Mouse (Mus musculus): ENCODE data around the gene Zdhhc12. TPM values are rescaled to one million over a fixed set of nuclear protein-coding genes. Genes with fewer than 3 reads are reported as not detected.

The Zdhhc12 gene
- polyA plus RNA-seq, 1 experiment from 2014 or later = 30.0 TPM

DNA sequence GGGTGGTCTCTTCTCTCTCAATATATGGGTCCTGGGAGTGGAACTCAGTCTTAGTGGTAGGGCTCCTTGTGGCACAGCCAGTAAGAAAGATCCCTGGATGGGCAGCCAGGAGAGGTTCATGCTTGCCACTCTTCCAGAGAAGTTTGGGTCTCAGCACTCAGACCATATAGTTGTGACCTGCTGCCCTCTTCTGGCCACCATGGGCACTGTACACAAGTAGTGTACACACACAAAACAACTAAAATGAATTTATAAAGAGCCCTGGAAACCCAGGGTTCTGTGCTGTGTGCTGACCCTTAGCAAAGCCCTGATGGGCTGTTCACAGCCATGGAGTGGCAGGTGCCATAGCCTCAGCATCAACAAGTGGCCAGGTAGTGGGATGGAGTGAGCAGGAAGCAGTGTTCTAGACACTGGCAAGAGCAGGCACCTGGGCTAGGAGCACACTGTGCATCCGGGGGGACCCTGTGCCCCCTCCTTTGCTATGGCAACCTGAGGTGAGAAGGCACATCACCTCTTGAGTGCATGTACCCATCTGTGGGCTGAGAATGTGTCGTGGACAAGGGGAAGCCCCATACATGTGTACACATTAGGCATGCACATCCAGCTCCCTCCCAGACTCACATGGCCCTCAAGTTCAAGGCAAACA is 2.6 kb upstream of the Zdhhc12 start:
- WGBS = 90% methylated on average over 2 of the region's 2 CpGs
- no peaks in the 10 kb centered on the region for H3K9me3 ChIP-seq (replicated peaks)
- peaks cover 51% of the 10 kb centered on the region for H3K36me3 ChIP-seq
- no peak overlapping the region for H3K4me3 ChIP-seq (replicated peaks)
- H3K4me1 ChIP-seq = peaks cover 26% of the 10 kb centered on the region
- H3K9ac ChIP-seq = no peak overlapping the region
- no peak; the same call in 1 of the 2 replicates for ATAC-seq (ENCODE audit: insufficient number of reproducible peaks, low FRiP score, low TSS enrichment, low read depth)
- no peak overlapping the region for H3K27ac ChIP-seq (replicated peaks)
- H3K27me3 ChIP-seq = no peaks in the 10 kb centered on the region
- H3K4me2 ChIP-seq (replicated peaks) = no peak overlapping the region

- peak overlapping the region; percentile 79 for H3K4me2 ChIP-seq (replicated peaks)
- H3K9ac ChIP-seq = peak overlapping the region; percentile 51
- peak overlapping the region; percentile 81 for H3K27ac ChIP-seq (replicated peaks)
- ATAC-seq (ENCODE audit: insufficient number of reproducible peaks, low FRiP score, low TSS enrichment, low read depth) = no peak
- H3K36me3 ChIP-seq = peaks cover 45% of the 10 kb centered on the region
- H3K4me3 ChIP-seq (replicated peaks) = peak overlapping the region; percentile 72
- 2% methylated on average over 13 of the region's 13 CpGs for WGBS
- no peaks in the 10 kb centered on the region for H3K9me3 ChIP-seq (replicated peaks)
- H3K27me3 ChIP-seq = no peaks in the 10 kb centered on the region
- H3K4me1 ChIP-seq = peaks cover 26% of the 10 kb centered on the region
These were observed 750 bp upstream of the Zdhhc12 start for GRCm38 (mm10) chr2:30094208-30094588.

GRCm38 (mm10) chr2:30092280-30092918 is 1.0 kb downstream of the Zdhhc12 start:
- Histone ChIP-seq H3K9ac (no peak overlapping the region), H3K4me2 (replicated peaks) (peak overlapping the region; percentile 79), H3K27ac (replicated peaks) (peak overlapping the region; percentile 81), H3K4me1 (peaks cover 26% of the 10 kb centered on the region), H3K36me3 (peaks cover 29% of the 10 kb centered on the region; the same call in 1 of the 2 replicates), H3K27me3 (no peaks in the 10 kb centered on the region), H3K9me3 (replicated peaks) (no peaks in the 10 kb centered on the region), H3K4me3 (replicated peaks) (peak overlapping the region; percentile 72)
- ATAC-seq (ENCODE audit: insufficient number of reproducible peaks, low FRiP score, low TSS enrichment, low read depth) = no peak
- WGBS = 53% methylated on average over 6 of the region's 6 CpGs

GRCm38 (mm10) chr2:30091521-30091920 is 1.9 kb downstream of the Zdhhc12 start:
- Histone ChIP-seq H3K9me3 (replicated peaks) (no peaks in the 10 kb centered on the region), H3K27ac (replicated peaks) (no peak overlapping the region), H3K27me3 (no peaks in the 10 kb centered on the region), H3K4me2 (replicated peaks) (no peak overlapping the region), H3K9ac (no peak overlapping the region), H3K36me3 (peaks cover 26% of the 10 kb centered on the region; the same call in 1 of the 2 replicates), H3K4me1 (peaks cover 26% of the 10 kb centered on the region), H3K4me3 (replicated peaks) (no peak overlapping the region)
- no peak for ATAC-seq (ENCODE audit: insufficient number of reproducible peaks, low FRiP score, low TSS enrichment, low read depth)
- 97% methylated on average over 12 of the region's 12 CpGs for WGBS

DNA sequence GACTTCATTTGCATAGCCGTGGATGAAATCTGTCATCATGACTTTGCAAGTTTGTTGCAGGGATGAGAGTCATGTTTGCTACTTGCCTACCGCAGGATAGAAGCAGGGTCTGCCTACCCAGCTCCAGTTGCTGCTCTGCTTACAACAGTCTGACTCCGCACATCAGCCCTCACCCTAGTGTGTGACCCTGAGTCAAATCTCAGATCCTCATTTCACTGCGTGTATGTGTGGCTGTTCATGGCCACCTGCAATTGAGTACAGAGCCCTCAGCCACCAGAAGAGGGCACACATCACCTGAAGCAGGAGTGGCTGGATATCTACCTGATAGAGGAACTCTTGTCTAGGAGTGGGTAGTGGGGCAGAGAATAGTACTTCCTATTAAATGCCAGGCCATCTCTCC is 6.1 kb downstream of the Zdhhc12 start:
- no peak for ATAC-seq (ENCODE audit: insufficient number of reproducible peaks, low FRiP score, low TSS enrichment, low read depth)
- Histone ChIP-seq H3K9me3 (replicated peaks) (no peaks in the 10 kb centered on the region), H3K4me2 (replicated peaks) (no peak overlapping the region), H3K36me3 (peaks cover 25% of the 10 kb centered on the region; the same call in 1 of the 2 replicates), H3K9ac (no peak overlapping the region), H3K4me1 (peaks cover 10% of the 10 kb centered on the region), H3K4me3 (replicated peaks) (no peak overlapping the region), H3K27ac (replicated peaks) (no peak overlapping the region), H3K27me3 (no peaks in the 10 kb centered on the region)
- 91% methylated on average over 4 of the region's 4 CpGs for WGBS

DNA sequence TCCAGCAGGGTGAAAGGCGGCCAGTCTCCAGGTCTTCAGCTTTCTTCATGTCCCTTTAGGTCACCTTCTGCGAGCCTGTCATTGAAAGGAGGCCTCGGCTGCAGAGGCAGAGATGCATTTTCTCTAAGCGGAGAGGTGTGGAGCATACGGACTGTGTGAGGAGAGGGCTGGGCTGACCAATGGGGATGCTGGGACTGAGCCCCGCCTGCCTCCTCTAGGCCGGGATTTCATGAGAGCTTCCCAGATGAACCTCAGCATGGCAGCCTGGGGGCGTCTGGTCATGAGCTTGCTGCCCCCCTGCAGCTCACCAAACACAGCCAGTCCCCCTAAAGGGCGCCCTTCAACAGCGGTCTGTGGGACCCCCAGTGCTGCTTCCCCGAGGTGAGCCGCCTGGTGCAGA is 8.8 kb downstream of the Zdhhc12 start:
- Histone ChIP-seq H3K4me2 (replicated peaks) (peak overlapping the region; percentile 37), H3K36me3 (0 out of 2 replicates have a peak, but pooled peaks cover 6% of the 10 kb centered on the region), H3K27ac (replicated peaks) (no peak overlapping the region), H3K9ac (no peak overlapping the region), H3K4me3 (replicated peaks) (peak overlapping the region; percentile 27), H3K4me1 (0 out of 2 replicates have a peak, but pooled peaks cover 8% of the 10 kb centered on the region), H3K9me3 (replicated peaks) (no peaks in the 10 kb centered on the region), H3K27me3 (no peaks in the 10 kb centered on the region)
- ATAC-seq (ENCODE audit: insufficient number of reproducible peaks, low FRiP score, low TSS enrichment, low read depth) = 0 out of 2 replicates have a peak, but pooled peaks have one; percentile 59
- 18% methylated on average over 12 of the region's 12 CpGs for WGBS

DNA sequence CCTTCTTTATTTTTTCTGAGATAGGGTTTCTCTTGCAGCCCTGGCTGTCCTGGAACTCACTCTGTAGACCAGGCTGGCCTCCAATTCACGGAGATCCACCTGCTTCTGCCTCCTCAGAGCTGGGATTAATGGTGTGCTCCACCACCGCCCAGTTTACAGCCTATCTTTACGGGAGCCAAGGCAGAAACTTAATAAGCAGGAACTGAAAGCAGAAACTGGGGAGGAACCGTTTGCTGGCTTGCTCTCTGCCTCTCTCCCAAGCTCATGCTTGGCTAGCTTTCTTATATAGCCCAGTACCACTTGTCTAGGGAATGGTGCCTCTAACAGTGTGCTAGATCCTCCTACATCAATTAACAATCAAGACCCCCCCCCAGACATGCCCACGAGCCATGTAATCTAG is 9.3 kb downstream of the Zdhhc12 start:
- WGBS = 42% methylated on average over 5 of the region's 5 CpGs
- ATAC-seq (ENCODE audit: insufficient number of reproducible peaks, low FRiP score, low TSS enrichment, low read depth) = no peak
- H3K27ac ChIP-seq (replicated peaks) = no peak overlapping the region
- no peaks in the 10 kb centered on the region for H3K27me3 ChIP-seq
- H3K9ac ChIP-seq = no peak overlapping the region
- H3K4me2 ChIP-seq (replicated peaks) = peak overlapping the region; percentile 37
- H3K4me1 ChIP-seq = 0 out of 2 replicates have a peak, but pooled peaks cover 8% of the 10 kb centered on the region
- H3K9me3 ChIP-seq (replicated peaks) = no peaks in the 10 kb centered on the region
- no peak overlapping the region for H3K4me3 ChIP-seq (replicated peaks)
- 0 out of 2 replicates have a peak, but pooled peaks cover 5% of the 10 kb centered on the region for H3K36me3 ChIP-seq

GRCm38 (mm10) chr2:30080181-30080800 is 13.2 kb downstream of the Zdhhc12 start:
- H3K9me3 ChIP-seq (replicated peaks) = no peaks in the 10 kb centered on the region
- H3K9ac ChIP-seq = no peak overlapping the region
- no peak for ATAC-seq (ENCODE audit: insufficient number of reproducible peaks, low FRiP score, low TSS enrichment, low read depth)
- H3K4me3 ChIP-seq (replicated peaks) = no peak overlapping the region
- no peak overlapping the region for H3K4me2 ChIP-seq (replicated peaks)
- no peaks in the 10 kb centered on the region for H3K36me3 ChIP-seq
- WGBS = 79% methylated on average over 15 of the region's 15 CpGs
- no peaks in the 10 kb centered on the region for H3K27me3 ChIP-seq
- H3K27ac ChIP-seq (replicated peaks) = no peak overlapping the region
- H3K4me1 ChIP-seq = peaks cover 24% of the 10 kb centered on the region

- no peaks in the 10 kb centered on the region for H3K9me3 ChIP-seq (replicated peaks)
- H3K4me2 ChIP-seq (replicated peaks) = peak overlapping the region; percentile 96
- H3K4me3 ChIP-seq (replicated peaks) = 0 out of 2 replicates have a peak overlapping the region, but pooled peaks have one; percentile 67
- ATAC-seq (ENCODE audit: insufficient number of reproducible peaks, low FRiP score, low TSS enrichment, low read depth) = no peak
- H3K36me3 ChIP-seq = 0 out of 2 replicates have a peak, but pooled peaks cover under 1% of the 10 kb centered on the region
- H3K9ac ChIP-seq = 0 out of 2 replicates have a peak overlapping the region, but pooled peaks have one; percentile 12
- H3K27me3 ChIP-seq = no peaks in the 10 kb centered on the region
- WGBS = 63% methylated on average over 4 of the region's 4 CpGs
- H3K27ac ChIP-seq (replicated peaks) = peak overlapping the region; percentile 91
- peaks cover 15% of the 10 kb centered on the region for H3K4me1 ChIP-seq
These were observed 14.7 kb downstream of the Zdhhc12 start for GRCm38 (mm10) chr2:30078760-30079159.

DNA sequence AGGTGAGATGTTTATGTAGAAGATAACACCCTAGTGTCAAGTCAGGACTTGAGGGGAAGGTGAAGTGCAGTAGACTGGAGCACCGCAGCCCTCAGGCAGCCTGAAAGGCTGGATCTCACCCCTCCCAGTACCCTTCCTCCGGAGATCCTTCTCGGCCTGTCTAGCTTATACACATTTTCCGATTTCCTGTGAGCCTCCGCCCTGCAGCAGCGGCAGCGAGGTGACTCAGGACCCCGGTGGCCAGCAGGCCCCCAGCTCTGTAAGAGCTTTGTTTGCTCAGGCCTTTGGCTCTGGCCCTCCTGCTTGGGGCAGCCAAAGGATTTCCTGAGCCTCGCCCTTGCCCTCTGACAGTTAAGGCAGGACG is 15.1 kb downstream of the Zdhhc12 start:
- H3K4me2 ChIP-seq (replicated peaks) = peak overlapping the region; percentile 96
- ATAC-seq (ENCODE audit: insufficient number of reproducible peaks, low FRiP score, low TSS enrichment, low read depth) = peak; percentile 44; the same call in 1 of the 2 replicates
- H3K4me3 ChIP-seq (replicated peaks) = peak overlapping the region; percentile 67
- H3K9ac ChIP-seq = 0 out of 2 replicates have a peak overlapping the region, but pooled peaks have one; percentile 12
- peaks cover 15% of the 10 kb centered on the region for H3K4me1 ChIP-seq
- 0 out of 2 replicates have a peak, but pooled peaks cover 5% of the 10 kb centered on the region for H3K36me3 ChIP-seq
- 11% methylated on average over 10 of the region's 10 CpGs for WGBS
- no peaks in the 10 kb centered on the region for H3K27me3 ChIP-seq
- peak overlapping the region; percentile 91 for H3K27ac ChIP-seq (replicated peaks)
- no peaks in the 10 kb centered on the region for H3K9me3 ChIP-seq (replicated peaks)
